Mouse (Mus musculus): Measurements from ENCODE around the gene Ccdc124. TPM values are rescaled to one million over a fixed set of nuclear protein-coding genes. Genes with fewer than 3 reads are reported as not detected.

The Ccdc124 gene
- polyA plus RNA-seq, 1 experiment from 2014 or later = 167 TPM

DNA sequence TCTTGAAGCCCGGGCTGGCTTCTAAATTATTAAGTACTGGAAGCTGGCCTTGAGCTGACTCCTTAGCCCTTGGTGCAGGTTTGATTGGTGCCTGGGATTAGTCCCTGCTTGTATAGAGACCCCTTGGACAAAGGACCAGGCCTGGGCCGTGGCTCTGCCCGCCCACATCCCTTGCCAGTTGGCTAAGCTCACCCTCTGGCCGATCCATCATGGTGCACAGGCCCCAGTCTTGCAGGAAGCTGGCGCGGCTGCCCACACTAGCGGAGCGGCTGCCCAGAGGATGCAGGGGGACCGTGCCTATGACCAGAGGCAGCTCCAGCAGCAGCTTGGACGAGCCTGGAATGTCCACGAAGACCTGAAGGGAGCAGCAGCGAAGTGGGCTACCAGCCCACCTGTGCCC, 37.1 kb downstream of the Ccdc124 start:
- Histone ChIP-seq H3K4me3 (replicated peaks; ENCODE audit: low read length) (no peak overlapping the region), H3K9me3 (ENCODE audit: control insufficient read depth, low read length) (no peaks in the 10 kb centered on the region), H3K4me1 (replicated peaks; ENCODE audit: control insufficient read depth, insufficient read depth, low read length) (peaks cover 11% of the 10 kb centered on the region), H3K4me2 (ENCODE audit: low read length) (no peak overlapping the region), H3K27me3 (replicated peaks; ENCODE audit: control insufficient read depth, insufficient read depth, low read length) (no peaks in the 10 kb centered on the region), H3K27ac (ENCODE audit: low read length) (no peak overlapping the region), H3K9ac (replicated peaks; ENCODE audit: low read depth, low read length) (no peak overlapping the region), H3K36me3 (ENCODE audit: control insufficient read depth, insufficient read depth) (no peaks in the 10 kb centered on the region)
- WGBS = 86% methylated on average over 12 of the region's 12 CpGs
- no peak for ATAC-seq

- H3K4me2 ChIP-seq (ENCODE audit: low read length) = no peak overlapping the region
- H3K9me3 ChIP-seq (ENCODE audit: control insufficient read depth, low read length) = no peaks in the 10 kb centered on the region
- H3K27ac ChIP-seq (ENCODE audit: low read length) = no peak overlapping the region
- H3K9ac ChIP-seq (replicated peaks; ENCODE audit: low read depth, low read length) = no peak overlapping the region
- 96% methylated on average over 3 of the region's 3 CpGs for WGBS
- ATAC-seq = no peak
- no peak overlapping the region for H3K4me3 ChIP-seq (replicated peaks; ENCODE audit: low read length)
- H3K27me3 ChIP-seq (replicated peaks; ENCODE audit: control insufficient read depth, insufficient read depth, low read length) = no peaks in the 10 kb centered on the region
- no peaks in the 10 kb centered on the region for H3K36me3 ChIP-seq (ENCODE audit: control insufficient read depth, insufficient read depth)
- peaks cover 6% of the 10 kb centered on the region for H3K4me1 ChIP-seq (replicated peaks; ENCODE audit: control insufficient read depth, insufficient read depth, low read length)
Measured at GRCm38 (mm10) chr8:70834071-70834470, 39.7 kb downstream of the Ccdc124 start.

DNA sequence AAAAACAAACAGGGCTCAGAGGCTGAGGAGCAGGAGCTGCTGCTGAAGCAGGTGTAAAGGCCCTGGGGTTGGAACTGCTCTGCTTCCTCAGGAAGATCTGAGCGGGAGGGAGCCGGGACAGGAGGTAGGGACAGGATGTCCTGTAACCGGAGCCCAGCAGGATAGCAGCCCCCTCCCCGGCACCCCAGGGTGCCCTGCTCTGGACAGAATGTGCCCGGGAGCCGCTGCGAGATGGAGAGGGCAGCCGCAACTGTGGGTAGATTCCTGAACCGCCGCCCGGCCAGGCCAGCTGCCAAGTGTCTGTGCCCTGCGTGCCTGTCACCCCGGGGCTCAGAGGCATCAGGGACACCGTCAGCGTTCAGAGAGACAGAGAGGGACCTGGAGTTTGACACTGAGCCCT, 40.2 kb downstream of the Ccdc124 start:
- 47% methylated on average over 15 of the region's 15 CpGs for WGBS

GRCm38 (mm10) chr8:70833018-70833482, 40.7 kb downstream of the Ccdc124 start:
- ATAC-seq = no peak
- H3K27ac ChIP-seq (ENCODE audit: low read length) = no peak overlapping the region
- no peaks in the 10 kb centered on the region for H3K27me3 ChIP-seq (replicated peaks; ENCODE audit: control insufficient read depth, insufficient read depth, low read length)
- H3K4me1 ChIP-seq (replicated peaks; ENCODE audit: control insufficient read depth, insufficient read depth, low read length) = no peaks in the 10 kb centered on the region
- no peak overlapping the region for H3K4me2 ChIP-seq (ENCODE audit: low read length)
- no peak overlapping the region for H3K4me3 ChIP-seq (replicated peaks; ENCODE audit: low read length)
- no peak overlapping the region for H3K9ac ChIP-seq (replicated peaks; ENCODE audit: low read depth, low read length)
- H3K9me3 ChIP-seq (ENCODE audit: control insufficient read depth, low read length) = no peaks in the 10 kb centered on the region
- no peaks in the 10 kb centered on the region for H3K36me3 ChIP-seq (ENCODE audit: control insufficient read depth, insufficient read depth)
- WGBS = 61% methylated on average over 9 of the region's 9 CpGs

More for the DNA sequence above, 40.2 kb downstream of the Ccdc124 start:
- no peaks in the 10 kb centered on the region for H3K36me3 ChIP-seq (ENCODE audit: control insufficient read depth, insufficient read depth)
- no peaks in the 10 kb centered on the region for H3K9me3 ChIP-seq (ENCODE audit: control insufficient read depth, low read length)
- H3K4me2 ChIP-seq (ENCODE audit: low read length) = no peak overlapping the region
- no peak for ATAC-seq
- H3K4me1 ChIP-seq (replicated peaks; ENCODE audit: control insufficient read depth, insufficient read depth, low read length) = peaks cover 3% of the 10 kb centered on the region
- H3K9ac ChIP-seq (replicated peaks; ENCODE audit: low read depth, low read length) = no peak overlapping the region
- H3K27me3 ChIP-seq (replicated peaks; ENCODE audit: control insufficient read depth, insufficient read depth, low read length) = no peaks in the 10 kb centered on the region
- H3K4me3 ChIP-seq (replicated peaks; ENCODE audit: low read length) = no peak overlapping the region
- no peak overlapping the region for H3K27ac ChIP-seq (ENCODE audit: low read length)

DNA sequence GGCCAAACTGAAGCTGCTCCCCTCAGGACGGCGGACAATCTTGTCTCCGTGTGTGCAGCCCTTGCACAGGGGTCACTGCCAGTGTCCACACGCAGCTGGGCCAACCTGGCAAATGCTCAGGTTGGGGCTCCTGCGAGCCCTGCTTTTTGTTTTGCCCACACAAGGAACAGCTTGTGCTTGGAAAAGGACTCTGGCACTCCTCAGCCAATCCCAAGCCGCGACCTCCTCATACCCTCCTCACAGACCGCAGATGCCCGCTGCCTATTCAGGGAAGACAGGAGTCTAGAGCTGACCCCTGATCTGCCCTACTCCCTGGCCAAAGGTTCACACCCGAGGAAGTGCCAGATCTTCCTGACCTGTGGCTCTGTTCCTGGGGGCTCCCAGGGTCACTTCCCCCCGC, 41.4 kb downstream of the Ccdc124 start:
- no peak overlapping the region for H3K9ac ChIP-seq (replicated peaks; ENCODE audit: low read depth, low read length)
- H3K4me3 ChIP-seq (replicated peaks; ENCODE audit: low read length) = no peak overlapping the region
- no peak overlapping the region for H3K27ac ChIP-seq (ENCODE audit: low read length)
- no peak overlapping the region for H3K4me2 ChIP-seq (ENCODE audit: low read length)
- no peaks in the 10 kb centered on the region for H3K4me1 ChIP-seq (replicated peaks; ENCODE audit: control insufficient read depth, insufficient read depth, low read length)
- H3K27me3 ChIP-seq (replicated peaks; ENCODE audit: control insufficient read depth, insufficient read depth, low read length) = no peaks in the 10 kb centered on the region
- no peaks in the 10 kb centered on the region for H3K36me3 ChIP-seq (ENCODE audit: control insufficient read depth, insufficient read depth)
- ATAC-seq = no peak
- WGBS = 51% methylated on average over 11 of the region's 11 CpGs
- H3K9me3 ChIP-seq (ENCODE audit: control insufficient read depth, low read length) = no peaks in the 10 kb centered on the region

DNA sequence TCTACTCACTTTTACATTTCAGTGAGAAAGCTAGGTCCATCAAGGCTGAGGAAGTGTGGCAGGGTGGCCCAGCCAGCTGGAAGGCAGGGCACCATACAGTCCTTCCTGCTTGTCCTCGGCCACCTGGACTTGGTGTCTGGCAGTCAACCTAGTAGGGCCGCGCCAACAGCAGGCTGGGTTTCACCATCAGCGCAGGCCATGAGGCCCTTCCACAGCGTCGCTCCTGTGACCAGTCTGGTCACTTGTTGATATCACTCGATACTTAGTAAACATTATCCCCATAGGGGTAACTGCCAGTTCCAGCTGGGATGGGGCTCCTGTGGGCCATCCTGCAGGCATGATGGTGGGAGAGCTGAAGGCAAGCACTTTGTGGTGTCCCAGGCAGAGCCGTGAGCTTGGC, 42.2 kb downstream of the Ccdc124 start:
- Histone ChIP-seq H3K27ac (ENCODE audit: low read length) (no peak overlapping the region), H3K4me3 (replicated peaks; ENCODE audit: low read length) (no peak overlapping the region), H3K36me3 (ENCODE audit: control insufficient read depth, insufficient read depth) (no peaks in the 10 kb centered on the region), H3K4me2 (ENCODE audit: low read length) (no peak overlapping the region), H3K4me1 (replicated peaks; ENCODE audit: control insufficient read depth, insufficient read depth, low read length) (no peaks in the 10 kb centered on the region), H3K9ac (replicated peaks; ENCODE audit: low read depth, low read length) (no peak overlapping the region), H3K27me3 (replicated peaks; ENCODE audit: control insufficient read depth, insufficient read depth, low read length) (no peaks in the 10 kb centered on the region), H3K9me3 (ENCODE audit: control insufficient read depth, low read length) (no peaks in the 10 kb centered on the region; the same call in 1 of the 2 replicates)
- 82% methylated on average over 8 of the region's 8 CpGs for WGBS
- ATAC-seq = no peak

- WGBS = 89% methylated on average over 1 of the region's 1 CpGs
- no peak for ATAC-seq
Measured at GRCm38 (mm10) chr8:70827796-70828195, 45.9 kb downstream of the Ccdc124 start.

DNA sequence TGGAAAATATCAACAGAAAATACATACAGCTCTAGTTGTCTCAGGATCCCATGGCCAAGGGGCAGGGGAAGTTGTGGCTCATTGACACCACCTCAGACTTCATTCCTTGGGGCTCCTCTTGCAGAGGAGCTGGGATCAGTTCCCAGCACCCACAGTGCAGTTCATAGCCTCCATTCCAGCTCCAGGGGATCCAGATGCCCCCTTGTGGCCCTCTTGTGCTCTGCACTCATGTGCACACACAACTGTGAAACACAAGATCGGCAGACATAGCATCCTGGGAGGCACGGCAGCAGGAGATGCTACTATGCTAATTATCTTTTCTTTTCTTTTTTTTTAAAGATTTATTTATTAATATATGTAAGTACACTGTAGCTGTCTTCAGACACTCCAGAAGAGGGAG, 46.7 kb downstream of the Ccdc124 start:
- Histone ChIP-seq H3K9me3 (ENCODE audit: control insufficient read depth, low read length) (no peaks in the 10 kb centered on the region; the same call in 1 of the 2 replicates), H3K36me3 (ENCODE audit: control insufficient read depth, insufficient read depth) (no peaks in the 10 kb centered on the region), H3K27me3 (replicated peaks; ENCODE audit: control insufficient read depth, insufficient read depth, low read length) (no peaks in the 10 kb centered on the region), H3K4me1 (replicated peaks; ENCODE audit: control insufficient read depth, insufficient read depth, low read length) (no peaks in the 10 kb centered on the region), H3K27ac (ENCODE audit: low read length) (no peak overlapping the region), H3K4me3 (replicated peaks; ENCODE audit: low read length) (no peak overlapping the region), H3K9ac (replicated peaks; ENCODE audit: low read depth, low read length) (no peak overlapping the region), H3K4me2 (ENCODE audit: low read length) (no peak overlapping the region)
- 93% methylated on average over 2 of the region's 2 CpGs for WGBS
- ATAC-seq = no peak

More at GRCm38 (mm10) chr8:70827796-70828195, 45.9 kb downstream of the Ccdc124 start:
- H3K4me1 ChIP-seq (replicated peaks; ENCODE audit: control insufficient read depth, insufficient read depth, low read length) = no peaks in the 10 kb centered on the region
- H3K36me3 ChIP-seq (ENCODE audit: control insufficient read depth, insufficient read depth) = no peaks in the 10 kb centered on the region
- H3K9ac ChIP-seq (replicated peaks; ENCODE audit: low read depth, low read length) = no peak overlapping the region
- H3K27me3 ChIP-seq (replicated peaks; ENCODE audit: control insufficient read depth, insufficient read depth, low read length) = no peaks in the 10 kb centered on the region
- no peaks in the 10 kb centered on the region; the same call in 1 of the 2 replicates for H3K9me3 ChIP-seq (ENCODE audit: control insufficient read depth, low read length)
- H3K4me2 ChIP-seq (ENCODE audit: low read length) = no peak overlapping the region
- no peak overlapping the region for H3K4me3 ChIP-seq (replicated peaks; ENCODE audit: low read length)
- H3K27ac ChIP-seq (ENCODE audit: low read length) = no peak overlapping the region

GRCm38 (mm10) chr8:70825816-70826215, 47.9 kb downstream of the Ccdc124 start:
- no peak overlapping the region for H3K4me2 ChIP-seq (ENCODE audit: low read length)

DNA sequence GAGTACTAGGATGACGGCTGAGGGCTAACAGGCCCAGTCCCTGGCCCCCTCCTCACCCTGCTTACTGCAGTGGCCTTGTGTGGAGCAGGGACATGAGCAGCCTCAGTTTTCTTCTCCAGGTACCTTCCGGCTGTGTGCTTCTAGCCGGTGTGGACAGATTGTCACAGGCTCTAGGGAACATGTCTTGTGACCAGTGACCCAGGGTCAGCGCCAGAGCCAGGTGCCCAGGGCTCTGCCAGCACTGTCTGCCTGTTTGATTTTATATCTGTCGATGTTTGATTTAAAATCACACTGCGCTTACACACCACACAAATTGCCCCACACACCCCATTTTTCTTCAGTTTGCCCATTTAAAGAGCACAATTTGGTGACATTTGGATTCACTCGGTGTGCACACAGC, 49.9 kb downstream of the Ccdc124 start:
- no peaks in the 10 kb centered on the region for H3K4me1 ChIP-seq (replicated peaks; ENCODE audit: control insufficient read depth, insufficient read depth, low read length)
- H3K27ac ChIP-seq (ENCODE audit: low read length) = no peak overlapping the region
- no peak overlapping the region for H3K4me3 ChIP-seq (replicated peaks; ENCODE audit: low read length)
- H3K4me2 ChIP-seq (ENCODE audit: low read length) = no peak overlapping the region
- 88% methylated on average over 7 of the region's 7 CpGs for WGBS
- H3K9ac ChIP-seq (replicated peaks; ENCODE audit: low read depth, low read length) = no peak overlapping the region
- no peak for ATAC-seq
- no peaks in the 10 kb centered on the region for H3K36me3 ChIP-seq (ENCODE audit: control insufficient read depth, insufficient read depth)
- peaks cover 11% of the 10 kb centered on the region; the same call in 1 of the 2 replicates for H3K9me3 ChIP-seq (ENCODE audit: control insufficient read depth, low read length)
- peaks cover 9% of the 10 kb centered on the region for H3K27me3 ChIP-seq (replicated peaks; ENCODE audit: control insufficient read depth, insufficient read depth, low read length)

More at GRCm38 (mm10) chr8:70825816-70826215, 47.9 kb downstream of the Ccdc124 start:
- H3K4me3 ChIP-seq (replicated peaks; ENCODE audit: low read length) = no peak overlapping the region
- WGBS = 87% methylated on average over 8 of the region's 8 CpGs
- H3K9ac ChIP-seq (replicated peaks; ENCODE audit: low read depth, low read length) = no peak overlapping the region
- no peak overlapping the region for H3K27ac ChIP-seq (ENCODE audit: low read length)
- no peak for ATAC-seq
- no peaks in the 10 kb centered on the region for H3K4me1 ChIP-seq (replicated peaks; ENCODE audit: control insufficient read depth, insufficient read depth, low read length)
- H3K36me3 ChIP-seq (ENCODE audit: control insufficient read depth, insufficient read depth) = no peaks in the 10 kb centered on the region
- peaks cover 6% of the 10 kb centered on the region for H3K27me3 ChIP-seq (replicated peaks; ENCODE audit: control insufficient read depth, insufficient read depth, low read length)
- H3K9me3 ChIP-seq (ENCODE audit: control insufficient read depth, low read length) = no peaks in the 10 kb centered on the region; the same call in 1 of the 2 replicates

All from forebrain, embryonic 16.5 days (tissue).